Mouse (Mus musculus) macrophage (primary cell): ENCODE measurements around the gene Jpt1. TPM values are rescaled to one million over a fixed set of nuclear protein-coding genes. Genes with fewer than 3 reads are reported as not detected.

Experiments used
- H3K27ac ChIP-seq: fragments of 350-480 bp; formaldehyde crosslinking; 2 replicates; pipeline ENCODE4 v1.9.0; 2021
- H3K36me3 ChIP-seq: fragments of 350-480 bp; formaldehyde crosslinking; 2 replicates; pipeline ENCODE4 v1.9.0; 2021; ENCODE audit errors: inconsistent target
- H3K4me3 ChIP-seq: fragments of 350-480 bp; formaldehyde crosslinking; 2 replicates; pipeline ENCODE4 v1.9.0; 2021; ENCODE audit errors: inconsistent target
- H3K79me2 ChIP-seq: fragments of 350-480 bp; formaldehyde crosslinking; 2 replicates; pipeline ENCODE4 v1.9.0; 2021; ENCODE audit errors: inconsistent target
- WGBS: methylation state at CpG from one replicate; pipeline ENCODE4 v1.1.7; 2026; ENCODE audit warnings: inconsistent platforms; ENCODE audit not compliant: missing documents; 5-methylcytosine and 5-hydroxymethylcytosine counted together
- polyA plus RNA-seq: library from polyadenylated mRNA; stranded (reverse); fragments of 250-400 nt; gene quantifications from 3 replicates; pipeline ENCODE4 v1.2.4, GENCODE M21; 2018; ENCODE audit warnings: inconsistent platforms

The Jpt1 gene
- polyA plus RNA-seq, 1 experiment from 2014 or later, result 68.8 TPM

GRCm38 (mm10) chr11:115520218-115520617 is 6.0 kb upstream of the Jpt1 start:
- no peak overlapping the region for H3K4me3 ChIP-seq
- H3K79me2 ChIP-seq, result peaks cover under 1% of the 10 kb centered on the region; the same call in 1 of the 2 replicates
- 96% methylated on average over 2 of the region's 2 CpGs for WGBS
- peaks cover 13% of the 10 kb centered on the region for H3K36me3 ChIP-seq
- H3K27ac ChIP-seq, result no peak overlapping the region

GRCm38 (mm10) chr11:115519581-115519980 is 5.4 kb upstream of the Jpt1 start:
- Histone ChIP-seq H3K4me3 (no peak overlapping the region), H3K36me3 (peaks cover 11% of the 10 kb centered on the region; the same call in 1 of the 2 replicates), H3K27ac (no peak overlapping the region), H3K79me2 (no peaks in the 10 kb centered on the region; the same call in 1 of the 2 replicates)
- WGBS, result 43% methylated on average over 2 of the region's 3 CpGs

- 93% methylated on average over 9 of the region's 9 CpGs for WGBS
- Histone ChIP-seq H3K36me3 (peaks cover 5% of the 10 kb centered on the region; the same call in 1 of the 2 replicates), H3K4me3 (no peak overlapping the region), H3K27ac (no peak overlapping the region), H3K79me2 (peaks cover 5% of the 10 kb centered on the region)
These were observed 4.5 kb upstream of the Jpt1 start for GRCm38 (mm10) chr11:115518693-115519092.

GRCm38 (mm10) chr11:115516942-115517341 is 2.8 kb upstream of the Jpt1 start:
- Histone ChIP-seq H3K36me3 (no peaks in the 10 kb centered on the region), H3K4me3 (no peak overlapping the region), H3K27ac (no peak overlapping the region), H3K79me2 (peaks cover 18% of the 10 kb centered on the region)
- WGBS, result 94% methylated on average over 5 of the region's 5 CpGs

- Histone ChIP-seq H3K4me3 (no peak overlapping the region), H3K79me2 (peaks cover 37% of the 10 kb centered on the region), H3K36me3 (no peaks in the 10 kb centered on the region), H3K27ac (peak overlapping the region; percentile 82; the same call in 1 of the 2 replicates)
- WGBS, result 81% methylated on average over 6 of the region's 6 CpGs
These were observed 834 bp upstream of the Jpt1 start for GRCm38 (mm10) chr11:115515021-115515420.

- no peaks in the 10 kb centered on the region for H3K36me3 ChIP-seq
- H3K4me3 ChIP-seq, result peak overlapping the region; percentile 90
- peak overlapping the region; percentile 82 for H3K27ac ChIP-seq
- H3K79me2 ChIP-seq, result peaks cover 52% of the 10 kb centered on the region
- under 1% methylated on average over 56 of the region's 57 CpGs for WGBS
These were observed 633 bp downstream of the Jpt1 start for GRCm38 (mm10) chr11:115513271-115514237.

- Histone ChIP-seq H3K79me2 (peaks cover 62% of the 10 kb centered on the region), H3K4me3 (peak overlapping the region; percentile 90), H3K27ac (peak overlapping the region; percentile 82), H3K36me3 (no peaks in the 10 kb centered on the region)
- 29% methylated on average over 8 of the region's 8 CpGs for WGBS
These were observed 1.6 kb downstream of the Jpt1 start for GRCm38 (mm10) chr11:115512407-115513183.

- Histone ChIP-seq H3K79me2 (peaks cover 68% of the 10 kb centered on the region), H3K36me3 (no peaks in the 10 kb centered on the region), H3K4me3 (peak overlapping the region; percentile 90; the same call in 1 of the 2 replicates), H3K27ac (peak overlapping the region; percentile 82)
- WGBS, result 89% methylated on average over 3 of the region's 3 CpGs
These were observed 2.2 kb downstream of the Jpt1 start for GRCm38 (mm10) chr11:115512004-115512403.

- WGBS, result 100% methylated on average over 2 of the region's 2 CpGs
- Histone ChIP-seq H3K4me3 (no peak overlapping the region), H3K36me3 (no peaks in the 10 kb centered on the region), H3K79me2 (peaks cover 76% of the 10 kb centered on the region), H3K27ac (no peak overlapping the region)
These were observed 3.1 kb downstream of the Jpt1 start for GRCm38 (mm10) chr11:115511121-115511520.

- no peaks in the 10 kb centered on the region for H3K36me3 ChIP-seq
- peaks cover 83% of the 10 kb centered on the region for H3K79me2 ChIP-seq
- 91% methylated on average over 5 of the region's 5 CpGs for WGBS
- no peak overlapping the region for H3K4me3 ChIP-seq
- H3K27ac ChIP-seq, result no peak overlapping the region
These were observed 3.7 kb downstream of the Jpt1 start for GRCm38 (mm10) chr11:115510507-115510888.

- no peak overlapping the region for H3K4me3 ChIP-seq
- 92% methylated on average over 6 of the region's 6 CpGs for WGBS
- no peak overlapping the region for H3K27ac ChIP-seq
- no peaks in the 10 kb centered on the region; the same call in 1 of the 2 replicates for H3K36me3 ChIP-seq
- peaks cover 88% of the 10 kb centered on the region for H3K79me2 ChIP-seq
These were observed 4.2 kb downstream of the Jpt1 start for GRCm38 (mm10) chr11:115509773-115510506.

GRCm38 (mm10) chr11:115508061-115508460 is 6.1 kb downstream of the Jpt1 start:
- Histone ChIP-seq H3K4me3 (no peak overlapping the region), H3K27ac (no peak overlapping the region), H3K79me2 (peaks cover 97% of the 10 kb centered on the region), H3K36me3 (no peaks in the 10 kb centered on the region; the same call in 1 of the 2 replicates)
- WGBS, result 62% methylated on average over 2 of the region's 2 CpGs

GRCm38 (mm10) chr11:115506586-115506985 is 7.6 kb downstream of the Jpt1 start:
- WGBS, result 87% methylated on average over 3 of the region's 3 CpGs
- peaks cover 11% of the 10 kb centered on the region; the same call in 1 of the 2 replicates for H3K36me3 ChIP-seq
- peaks cover 100% of the 10 kb centered on the region for H3K79me2 ChIP-seq
- H3K27ac ChIP-seq, result no peak overlapping the region
- no peak overlapping the region for H3K4me3 ChIP-seq

GRCm38 (mm10) chr11:115502636-115503035 is 11.6 kb downstream of the Jpt1 start:
- H3K79me2 ChIP-seq, result peaks cover 70% of the 10 kb centered on the region
- H3K27ac ChIP-seq, result no peak overlapping the region
- H3K36me3 ChIP-seq, result peaks cover 45% of the 10 kb centered on the region
- WGBS, result 96% methylated on average over 6 of the region's 6 CpGs
- no peak overlapping the region for H3K4me3 ChIP-seq
